Mouse (Mus musculus): ENCODE data around the gene Dcdc2a.

The Dcdc2a gene

DNA sequence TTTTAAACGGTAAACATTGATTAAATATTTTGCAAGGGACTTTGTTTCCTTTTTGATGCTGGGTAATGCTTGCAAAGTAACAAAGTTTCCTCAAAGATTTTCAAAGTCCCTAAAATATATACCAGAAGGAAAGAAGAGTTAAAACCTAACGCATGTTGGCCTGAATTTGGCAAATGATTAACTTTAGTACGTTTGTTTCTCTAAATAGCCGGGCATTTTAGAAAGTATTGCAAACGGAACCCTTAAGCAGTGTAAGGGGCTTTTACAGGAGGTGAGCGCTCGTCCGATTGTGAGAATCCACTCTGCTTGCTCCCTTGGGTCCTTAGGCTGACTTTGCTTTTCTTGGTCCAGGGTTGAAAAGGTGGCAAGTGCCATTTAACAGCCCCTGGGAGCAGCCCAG lies 41.5 kb downstream of the Dcdc2a start:
- DNase-seq: no peak

- DNase-seq: peak; percentile 39 to 59
Measured at GRCm38 (mm10) chr13:25098578-25098977, 42.8 kb downstream of the Dcdc2a start.

DNA sequence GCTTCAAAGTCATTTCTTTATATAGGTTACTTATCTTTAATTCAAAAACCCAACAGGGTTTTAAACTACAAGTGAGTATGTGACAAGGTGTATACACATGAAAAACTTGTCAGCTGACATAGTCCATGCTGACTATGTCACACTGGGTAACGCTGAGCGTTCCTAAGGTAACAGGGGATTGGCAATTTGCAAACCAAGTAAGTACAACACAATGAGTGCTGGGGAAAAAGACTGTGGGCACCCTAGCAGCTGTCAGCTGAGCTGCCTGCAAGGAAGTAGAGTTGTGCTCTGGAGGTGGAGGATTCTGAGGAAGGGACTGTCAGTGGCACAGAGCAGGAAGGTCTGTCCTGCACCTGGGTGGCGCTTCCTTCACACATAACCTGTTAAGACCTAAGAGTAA lies 43.7 kb downstream of the Dcdc2a start:
- DNase-seq: no peak

- DNase-seq: no peak
Measured at GRCm38 (mm10) chr13:25100581-25100980, 44.8 kb downstream of the Dcdc2a start.

- DNase-seq: peak; percentile 42 to 60
Measured at GRCm38 (mm10) chr13:25105671-25106070, 49.9 kb downstream of the Dcdc2a start.

DNA sequence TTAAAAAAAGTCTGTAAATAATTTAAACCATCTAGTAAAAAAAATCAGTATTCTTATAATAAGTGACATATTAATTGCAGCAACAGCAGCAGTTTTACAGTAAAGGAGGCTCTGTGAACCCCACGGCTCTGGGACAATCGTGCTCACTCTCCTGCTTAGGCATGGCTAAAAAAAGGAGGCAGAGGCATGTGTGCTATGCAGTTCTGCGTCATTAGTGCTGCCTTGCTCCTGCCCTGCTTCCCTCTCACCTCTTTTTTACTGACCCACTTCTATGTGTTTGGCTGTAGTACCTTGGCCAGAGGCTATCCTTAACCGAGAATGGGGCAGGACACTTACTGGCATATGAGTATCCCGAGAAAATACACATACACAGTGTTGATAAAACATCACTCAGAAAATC lies 50.9 kb downstream of the Dcdc2a start:
- peak; percentile 39 to 66 for DNase-seq

DNA sequence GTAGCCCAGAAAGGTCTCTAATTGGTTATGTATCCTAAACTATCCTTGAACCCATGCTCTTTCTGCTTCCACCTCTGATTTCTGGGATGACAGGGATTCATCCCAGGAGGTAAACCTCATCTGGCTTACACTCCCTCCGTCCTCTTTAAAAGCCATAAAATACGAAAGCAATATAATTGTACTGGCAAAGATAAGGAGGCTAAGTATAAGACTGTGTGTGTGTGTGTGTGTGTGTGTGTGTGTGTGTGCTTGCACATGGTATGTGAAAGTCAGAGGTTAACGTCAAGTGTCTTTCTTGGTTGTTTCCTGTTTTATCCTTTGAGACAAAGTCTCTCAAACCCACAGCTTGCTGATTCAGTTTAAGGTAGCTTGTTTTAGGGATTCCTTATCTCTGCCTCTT lies 52.5 kb downstream of the Dcdc2a start:
- DNase-seq: no peak

DNA sequence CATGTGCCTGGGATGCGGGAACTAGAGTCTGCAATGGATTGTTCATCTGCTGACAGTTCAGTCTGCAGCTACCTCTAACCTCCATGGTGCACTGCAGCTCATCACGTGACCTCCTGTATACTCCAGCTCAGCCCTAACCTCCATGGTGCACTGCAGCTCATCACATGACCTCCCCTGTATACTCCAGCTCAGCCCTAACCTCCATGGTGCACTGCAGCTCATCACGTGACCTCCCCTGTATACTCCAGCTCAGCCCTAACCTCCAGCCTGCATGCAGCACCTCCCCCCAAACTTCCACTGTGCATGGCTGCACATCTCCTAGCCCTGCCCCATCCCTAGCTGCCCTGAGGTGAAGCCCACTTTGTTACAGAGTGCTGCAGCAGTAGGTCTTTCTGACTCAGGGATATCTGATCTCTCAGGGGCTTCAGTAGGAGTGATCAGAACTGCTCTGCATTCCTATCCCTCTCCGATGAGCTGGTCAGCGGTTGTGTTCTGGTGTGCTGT lies 54.8 kb downstream of the Dcdc2a start:
- DNase-seq: no peak

DNA sequence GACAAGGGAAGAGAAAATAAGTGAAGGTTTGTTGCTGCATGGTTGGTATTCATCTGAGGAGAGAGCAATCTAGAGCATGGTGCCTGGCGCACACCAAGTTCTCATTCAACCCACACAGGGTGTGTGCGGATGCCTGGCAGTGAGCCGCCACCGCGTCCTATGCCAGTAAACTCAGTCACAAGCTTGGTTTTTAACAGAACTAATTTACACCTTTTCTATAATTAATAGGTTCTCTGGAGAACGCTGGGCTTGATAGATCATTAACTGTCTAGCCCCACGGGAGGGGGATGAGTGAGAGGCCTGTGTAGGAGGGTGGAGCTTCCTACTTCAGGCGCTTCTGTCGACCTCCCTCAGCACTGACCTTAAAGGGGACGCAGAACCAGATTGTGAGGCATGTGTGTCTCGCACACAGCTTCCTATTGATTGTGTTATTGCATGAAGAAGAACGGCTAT lies 59.7 kb downstream of the Dcdc2a start:
- DNase-seq: peak; percentile 67 to 79

GRCm38 (mm10) chr13:25115971-25116370 lies 60.2 kb downstream of the Dcdc2a start:
- DNase-seq: peak; percentile 45 to 61

DNA sequence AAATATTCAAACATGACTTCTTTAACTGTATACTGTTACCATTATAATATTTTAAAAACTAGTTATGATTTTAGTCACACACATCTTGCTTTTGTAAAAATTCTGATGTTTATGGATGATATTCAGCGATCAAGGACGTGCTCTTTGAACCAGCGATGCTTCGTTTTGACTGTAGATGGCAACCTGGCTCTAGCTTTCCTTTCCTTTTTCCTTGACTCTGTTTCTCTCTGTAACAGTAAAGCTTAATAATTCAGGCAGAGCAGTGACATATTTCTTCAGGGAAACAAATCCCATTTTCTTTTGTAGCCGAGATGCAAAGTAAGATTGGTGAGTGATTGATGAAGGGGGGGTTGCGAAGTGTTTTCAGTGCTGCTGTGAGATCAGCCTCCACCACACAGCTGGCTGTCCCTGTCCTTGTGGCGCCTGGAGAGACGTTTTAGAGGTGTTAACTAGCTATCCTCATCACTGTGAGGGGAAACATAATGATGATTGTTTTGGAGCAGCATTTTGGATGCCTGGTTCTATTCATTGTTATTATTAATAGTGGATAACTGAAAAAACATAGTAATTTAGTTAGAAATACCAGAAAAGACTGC lies 67.0 kb downstream of the Dcdc2a start:
- DNase-seq: no peak

DNA sequence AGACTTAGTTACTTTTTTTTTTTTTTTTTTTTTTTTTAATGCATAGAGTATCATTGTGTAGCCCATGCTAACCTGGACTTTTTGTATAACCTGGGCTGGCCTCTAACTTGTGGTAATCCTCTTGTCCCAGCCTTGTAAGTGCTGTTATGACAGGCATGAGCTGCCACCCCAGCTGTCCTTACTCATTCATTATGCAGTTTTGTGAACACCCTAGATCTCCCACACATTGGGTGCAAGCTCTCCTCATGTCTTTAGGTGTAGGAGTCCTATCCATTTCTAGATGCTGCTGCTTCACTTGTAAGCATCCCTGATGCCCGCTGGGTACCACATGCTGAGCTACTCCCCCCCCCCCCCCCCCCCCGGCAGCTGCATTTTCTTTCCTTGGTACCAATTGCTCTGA lies 71.4 kb downstream of the Dcdc2a start:
- no peak for DNase-seq

DNA sequence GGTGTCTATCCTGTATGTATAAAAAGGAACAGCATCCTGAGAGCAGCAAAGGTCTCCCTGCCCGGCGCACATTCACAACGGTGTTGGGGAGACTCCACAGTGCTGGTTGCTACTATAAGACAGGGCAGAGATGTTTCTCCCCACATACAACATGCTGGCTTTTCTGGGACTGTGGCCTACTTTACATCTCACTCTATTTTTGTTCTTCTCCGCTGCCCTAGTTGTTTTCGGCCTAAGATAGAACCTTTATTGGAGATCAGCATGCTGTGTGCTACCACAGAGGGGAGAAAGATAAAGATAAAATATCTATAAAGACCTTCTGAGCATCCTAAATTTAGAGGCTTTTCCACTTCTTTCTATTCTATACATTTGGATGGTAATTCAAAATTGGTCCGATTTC lies 72.0 kb downstream of the Dcdc2a start:
- no peak for DNase-seq

DNA sequence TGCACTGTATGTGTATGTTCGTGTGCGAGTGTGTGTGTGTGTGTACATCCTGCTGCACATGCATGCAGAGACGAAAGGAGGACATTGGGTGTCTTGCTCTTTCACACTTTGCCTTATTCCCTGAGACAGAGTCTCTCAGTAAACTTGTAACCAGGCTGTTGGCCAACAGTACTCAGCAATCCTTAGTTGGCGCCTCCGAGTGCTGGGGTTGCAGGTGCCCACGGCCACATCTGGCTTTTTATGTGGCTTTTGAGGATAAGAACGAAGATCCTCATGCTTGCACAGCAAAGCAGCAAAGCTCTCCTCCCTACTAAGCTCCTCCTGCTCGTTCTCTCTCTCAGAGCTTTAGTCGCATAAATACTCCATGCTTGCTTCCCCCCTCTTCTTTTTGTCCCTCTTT lies 73.0 kb downstream of the Dcdc2a start:
- no peak for DNase-seq

GRCm38 (mm10) chr13:25143066-25143465 lies 87.3 kb downstream of the Dcdc2a start:
- DNase-seq: no peak

GRCm38 (mm10) chr13:25144093-25144492 lies 88.3 kb downstream of the Dcdc2a start:
- no peak for DNase-seq

DNA sequence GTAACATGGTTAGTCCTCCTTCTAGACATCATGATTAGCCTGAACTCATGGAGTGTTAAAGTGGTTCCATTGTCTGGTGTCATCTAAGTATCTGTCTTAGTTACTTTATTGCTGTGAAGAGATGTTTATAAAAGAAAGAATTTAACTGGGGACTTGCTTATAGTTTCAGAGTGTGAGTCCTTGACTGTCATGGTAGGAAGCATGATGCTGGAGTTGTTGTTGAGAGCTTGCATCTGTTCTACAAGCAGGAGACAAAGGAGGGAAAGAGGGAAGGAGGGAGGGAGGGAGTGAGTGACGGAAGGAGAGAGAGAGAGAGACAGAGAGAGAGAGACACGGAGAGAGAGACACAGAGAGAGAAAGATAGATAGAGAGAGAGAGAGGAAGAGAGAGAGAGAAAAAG lies 90.4 kb downstream of the Dcdc2a start:
- no peak for DNase-seq

DNA sequence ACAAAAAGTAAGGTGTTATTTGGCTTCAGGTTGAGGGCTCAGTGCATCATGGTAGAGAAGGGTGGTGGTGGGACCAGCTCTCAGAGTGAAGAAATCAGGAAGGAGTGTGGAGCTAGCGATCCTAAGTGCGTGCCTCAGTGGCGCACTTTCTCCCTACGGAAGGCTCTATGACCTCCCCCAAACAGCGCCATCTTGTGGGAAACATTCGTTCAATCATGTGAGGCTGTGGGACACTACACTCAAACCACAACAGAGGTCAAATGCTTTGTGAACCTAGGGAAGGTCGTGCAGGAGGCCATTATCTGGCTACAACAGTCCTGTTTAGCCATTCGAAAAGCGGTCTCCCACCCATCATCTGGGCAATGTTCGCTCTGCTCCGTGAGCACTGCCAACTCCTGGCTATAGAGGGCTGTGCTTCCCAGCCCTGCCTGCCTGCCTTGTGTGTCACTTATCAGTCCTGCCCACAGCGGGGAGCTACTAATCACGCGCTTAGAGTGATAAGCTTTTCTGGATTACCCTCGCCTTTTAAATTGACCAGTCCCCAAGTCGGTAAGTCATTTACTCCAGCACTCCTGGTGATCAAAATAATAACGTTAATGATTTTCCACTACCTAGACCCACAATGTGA lies 94.5 kb downstream of the Dcdc2a start:
- DNase-seq: peak; percentile 19 to 47

DNA sequence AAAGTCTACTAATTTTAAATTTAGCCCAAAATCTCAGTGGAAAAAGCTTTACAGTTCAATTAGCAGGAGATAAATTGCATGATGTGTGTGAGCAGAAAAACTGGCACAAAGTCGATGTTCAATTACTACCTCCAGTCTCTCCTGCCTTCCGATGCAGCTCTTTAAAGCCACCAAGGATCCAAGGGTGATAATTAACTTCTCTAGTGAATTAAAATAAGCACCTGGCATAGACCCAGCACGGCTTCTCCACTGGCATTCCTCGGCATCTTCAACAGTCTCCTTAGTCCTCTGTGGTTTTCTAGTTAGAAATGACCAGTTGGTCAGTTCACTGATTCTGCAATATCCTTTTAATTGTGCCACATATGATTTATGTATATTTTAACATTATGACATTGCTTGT lies 95.1 kb downstream of the Dcdc2a start:
- peak; percentile 26 to 49 for DNase-seq

DNA sequence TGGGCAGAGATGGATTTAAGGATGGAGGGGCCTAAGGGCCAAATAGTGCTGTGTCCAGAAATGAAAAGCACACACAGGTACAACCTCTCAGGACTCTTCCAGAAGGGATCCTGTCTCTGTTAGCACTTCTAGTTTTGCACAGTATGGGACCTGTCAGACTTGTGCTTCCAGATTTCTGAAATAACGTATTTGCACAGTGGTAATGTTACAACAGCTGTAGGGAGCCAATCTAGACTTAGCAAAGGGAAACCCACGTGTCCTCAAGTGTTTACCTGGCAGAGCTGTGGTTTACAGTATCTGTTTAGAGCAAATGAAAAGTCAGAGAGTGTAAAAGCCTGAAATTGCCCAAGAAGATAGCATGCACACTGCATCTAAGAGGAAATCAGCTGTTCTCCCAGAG lies 104.1 kb downstream of the Dcdc2a start:
- no peak for DNase-seq

DNA sequence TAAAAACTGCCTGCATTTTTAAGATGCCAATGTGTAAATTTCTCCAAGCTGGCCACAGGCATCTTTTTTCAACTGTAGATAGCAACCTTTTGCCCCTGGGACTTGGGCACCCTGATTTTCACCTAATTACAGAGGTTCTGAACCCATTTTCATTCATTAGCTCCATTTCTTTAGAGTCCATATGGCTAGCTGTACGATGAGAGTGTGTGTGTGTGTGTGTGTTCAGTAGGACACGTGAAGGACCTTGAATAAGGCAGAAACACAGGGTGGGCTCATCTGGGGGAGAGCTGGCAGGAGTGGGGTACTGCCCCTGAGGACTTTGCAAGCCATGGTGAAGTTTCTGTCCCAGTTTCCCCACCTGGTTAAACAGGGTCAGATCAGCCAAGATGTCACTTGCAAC lies 105.0 kb downstream of the Dcdc2a start:
- DNase-seq: no peak

GRCm38 (mm10) chr13:25162594-25162993 lies 106.8 kb downstream of the Dcdc2a start:
- DNase-seq: no peak

DNA sequence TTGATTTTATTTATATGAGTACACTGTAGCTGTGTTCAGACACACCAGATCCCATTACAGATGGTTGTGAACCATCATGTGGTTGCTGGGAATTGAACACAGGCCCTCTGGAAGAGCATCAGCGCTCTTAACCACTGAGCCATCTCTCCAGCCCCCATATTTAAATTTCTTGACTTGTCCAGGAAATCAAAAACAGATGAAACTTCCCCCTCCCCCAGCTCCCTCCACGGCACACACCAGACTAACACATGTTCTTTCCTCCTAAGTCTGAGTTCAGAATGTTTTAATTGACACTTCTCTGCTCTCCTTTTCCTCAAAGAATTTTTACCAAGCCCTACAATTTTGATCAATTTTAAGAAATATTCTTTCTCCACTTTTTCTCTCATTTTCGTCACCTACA lies 113.1 kb downstream of the Dcdc2a start:
- no peak for DNase-seq

DNA sequence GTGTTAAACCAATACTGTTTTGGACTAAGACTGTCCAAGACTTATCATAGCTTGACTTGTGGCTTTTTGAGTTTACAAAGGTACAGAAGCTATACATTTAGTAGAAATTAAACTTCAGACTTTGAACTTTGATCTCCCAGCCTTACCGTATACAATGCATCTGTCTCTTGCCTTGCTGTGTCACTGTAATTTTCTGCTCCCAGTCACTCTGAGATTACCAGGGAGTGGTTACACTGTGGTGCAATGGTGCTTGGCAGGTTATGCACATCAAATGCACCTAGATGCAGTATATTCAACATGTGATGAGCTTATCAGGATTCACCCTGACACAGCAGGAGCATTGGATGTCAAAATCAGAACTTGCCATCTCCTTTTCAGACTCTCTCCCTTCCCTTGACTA lies 122.0 kb downstream of the Dcdc2a start:
- DNase-seq: no peak
